Mouse (Mus musculus): ENCODE results near the gene Armc8. TPM values are rescaled to one million over a fixed set of nuclear protein-coding genes. Genes with fewer than 3 reads are reported as not detected.
A peak's percentile ranks its signal among the peaks of the same experiment; 100 is the strongest.

Armc8 gene
- polyA plus RNA-seq, 1 experiment from 2014 or later: 8.8 TPM

- H3K27me3 ChIP-seq: peaks cover 38% of the 10 kb centered on the region
- H3K9ac ChIP-seq: no peak overlapping the region
- H3K4me3 ChIP-seq (replicated peaks): no peak overlapping the region
- no peak overlapping the region for H3K27ac ChIP-seq (replicated peaks)
- H3K9me3 ChIP-seq (replicated peaks): no peaks in the 10 kb centered on the region
- H3K36me3 ChIP-seq (replicated peaks): no peaks in the 10 kb centered on the region
- no peak overlapping the region for H3K4me2 ChIP-seq
- peak; percentile 45; the same call in 1 of the 2 replicates for ATAC-seq (ENCODE audit: insufficient read depth)
- H3K4me1 ChIP-seq (replicated peaks): peaks cover 30% of the 10 kb centered on the region
- WGBS (ENCODE audit: insufficient replicate concordance): 27% methylated on average over 4 of the region's 4 CpGs
Measured at GRCm38 (mm10) chr9:99432478-99432877, 136.2 kb downstream of the Armc8 start.

GRCm38 (mm10) chr9:99431963-99432362 lies 136.7 kb downstream of the Armc8 start:
- Histone ChIP-seq H3K4me1 (replicated peaks) (peaks cover 27% of the 10 kb centered on the region), H3K9ac (no peak overlapping the region), H3K4me2 (no peak overlapping the region), H3K4me3 (replicated peaks) (no peak overlapping the region), H3K36me3 (replicated peaks) (no peaks in the 10 kb centered on the region), H3K9me3 (replicated peaks) (no peaks in the 10 kb centered on the region), H3K27ac (replicated peaks) (no peak overlapping the region), H3K27me3 (peaks cover 33% of the 10 kb centered on the region)
- 49% methylated on average over 6 of the region's 6 CpGs for WGBS (ENCODE audit: insufficient replicate concordance)
- no peak for ATAC-seq (ENCODE audit: insufficient read depth)

DNA sequence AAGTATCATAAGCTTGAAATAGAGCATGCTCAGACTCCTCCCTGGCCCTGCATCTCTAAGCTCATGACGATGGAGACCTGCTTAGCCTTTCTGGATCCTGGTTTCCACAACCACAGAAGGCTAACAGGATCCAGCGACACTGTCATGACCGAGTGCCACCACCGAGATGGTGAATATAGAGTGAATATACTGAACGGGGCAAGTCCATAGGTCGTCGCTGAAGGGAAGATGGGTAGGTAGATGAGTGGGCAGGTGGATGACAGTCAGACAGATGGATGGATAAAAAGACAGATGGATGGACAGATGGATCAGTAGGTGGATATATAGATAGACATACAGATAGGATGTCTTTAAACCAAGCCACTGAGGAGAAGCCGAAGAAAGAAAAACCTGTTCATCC lies 137.4 kb downstream of the Armc8 start:
- no peak for ATAC-seq (ENCODE audit: insufficient read depth)
- H3K4me3 ChIP-seq (replicated peaks): no peak overlapping the region
- H3K9ac ChIP-seq: no peak overlapping the region
- 74% methylated on average over 8 of the region's 8 CpGs for WGBS (ENCODE audit: insufficient replicate concordance)
- no peaks in the 10 kb centered on the region for H3K9me3 ChIP-seq (replicated peaks)
- peaks cover 26% of the 10 kb centered on the region for H3K27me3 ChIP-seq
- no peak overlapping the region for H3K4me2 ChIP-seq
- peaks cover 22% of the 10 kb centered on the region for H3K4me1 ChIP-seq (replicated peaks)
- H3K27ac ChIP-seq (replicated peaks): no peak overlapping the region
- no peaks in the 10 kb centered on the region for H3K36me3 ChIP-seq (replicated peaks)

DNA sequence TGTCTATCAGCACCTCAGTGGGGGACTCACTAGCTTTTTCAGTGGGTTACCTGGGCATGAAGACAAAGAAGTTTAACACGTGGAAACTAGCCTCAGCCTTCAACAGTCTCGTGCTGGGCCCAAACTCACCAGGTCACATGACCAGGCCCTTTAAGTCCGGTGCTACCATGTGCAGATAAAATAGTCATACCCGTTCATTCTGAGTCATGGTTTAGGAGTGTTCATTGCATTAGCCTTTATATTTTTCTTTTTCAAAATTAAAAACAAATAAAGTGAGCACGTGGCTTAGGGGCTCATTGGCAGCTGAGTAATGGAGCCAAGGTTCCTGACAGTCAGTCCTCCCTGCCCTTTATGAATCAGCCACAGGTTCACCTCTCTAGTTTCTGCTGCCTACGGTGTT lies 137.9 kb downstream of the Armc8 start:
- Histone ChIP-seq H3K4me1 (replicated peaks) (peaks cover 21% of the 10 kb centered on the region), H3K4me3 (replicated peaks) (no peak overlapping the region), H3K27ac (replicated peaks) (no peak overlapping the region), H3K9me3 (replicated peaks) (no peaks in the 10 kb centered on the region), H3K4me2 (no peak overlapping the region), H3K9ac (no peak overlapping the region), H3K27me3 (peaks cover 21% of the 10 kb centered on the region), H3K36me3 (replicated peaks) (no peaks in the 10 kb centered on the region)
- WGBS (ENCODE audit: insufficient replicate concordance): 54% methylated on average over 6 of the region's 6 CpGs
- no peak for ATAC-seq (ENCODE audit: insufficient read depth)

DNA sequence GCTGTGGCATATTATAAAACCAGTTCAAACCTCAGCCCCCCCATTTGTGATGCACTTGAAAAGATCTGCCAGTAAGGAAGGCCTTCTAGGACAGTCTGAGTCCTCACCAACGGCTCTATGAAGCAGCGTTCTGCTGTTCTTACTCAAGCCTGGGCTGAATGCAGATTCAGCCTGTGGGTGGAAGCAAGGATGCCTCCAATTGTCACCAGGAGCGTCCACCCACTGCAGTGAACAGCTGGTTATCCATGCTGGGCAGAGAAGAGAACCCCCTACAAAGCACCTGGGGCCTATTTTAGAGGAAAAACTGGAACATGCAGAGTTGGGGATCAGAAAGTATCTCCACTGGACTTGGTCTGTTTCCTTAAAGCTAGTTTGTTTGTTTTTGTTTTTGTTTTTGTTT lies 138.9 kb downstream of the Armc8 start:
- no peak for ATAC-seq (ENCODE audit: insufficient read depth)
- WGBS (ENCODE audit: insufficient replicate concordance): 62% methylated on average over 3 of the region's 3 CpGs

GRCm38 (mm10) chr9:99428601-99429331 lies 139.9 kb downstream of the Armc8 start:
- no peak for ATAC-seq (ENCODE audit: insufficient read depth)
- Histone ChIP-seq H3K27ac (replicated peaks) (no peak overlapping the region), H3K9me3 (replicated peaks) (no peaks in the 10 kb centered on the region), H3K27me3 (0 out of 2 replicates have a peak, but pooled peaks cover under 1% of the 10 kb centered on the region), H3K4me2 (no peak overlapping the region), H3K4me1 (replicated peaks) (peaks cover 34% of the 10 kb centered on the region), H3K9ac (no peak overlapping the region), H3K36me3 (replicated peaks) (no peaks in the 10 kb centered on the region), H3K4me3 (replicated peaks) (no peak overlapping the region)
- 67% methylated on average over 11 of the region's 11 CpGs for WGBS (ENCODE audit: insufficient replicate concordance)

More for the DNA sequence above, 138.9 kb downstream of the Armc8 start:
- H3K9me3 ChIP-seq (replicated peaks): no peaks in the 10 kb centered on the region
- no peak overlapping the region for H3K4me2 ChIP-seq
- peaks cover 27% of the 10 kb centered on the region for H3K4me1 ChIP-seq (replicated peaks)
- peaks cover 11% of the 10 kb centered on the region for H3K27me3 ChIP-seq
- no peak overlapping the region for H3K9ac ChIP-seq
- no peaks in the 10 kb centered on the region for H3K36me3 ChIP-seq (replicated peaks)
- H3K27ac ChIP-seq (replicated peaks): no peak overlapping the region
- no peak overlapping the region for H3K4me3 ChIP-seq (replicated peaks)

Other genes starting within 250 kb of the Armc8 start
- 0.06 and 0.12 TPM in 2 replicates for gene Esyt3, start 210.3 kb downstream of the Armc8 start, polyA plus RNA-seq (2015; fragmentation: Nextera tagmentation; extraction: Ambion mirVana)
- 2.5 and 3.2 TPM in 2 replicates for gene Mras, start 131.5 kb downstream of the Armc8 start, polyA plus RNA-seq (2015; fragmentation: Nextera tagmentation; extraction: Ambion mirVana)
- not detected in 2 replicates for gene Nme9, start 117.4 kb downstream of the Armc8 start, polyA plus RNA-seq (2015; fragmentation: Nextera tagmentation; extraction: Ambion mirVana)
- 16.0 and 16.3 TPM in 2 replicates for gene Dbr1, start 6.9 kb upstream of the Armc8 start, polyA plus RNA-seq (2015; fragmentation: Nextera tagmentation; extraction: Ambion mirVana)
- gene A4gnt, start 43.6 kb upstream of the Armc8 start, polyA plus RNA-seq (2015; fragmentation: Nextera tagmentation; extraction: Ambion mirVana): not detected in 2 replicates
- gene Dzip1l, start 60.6 kb upstream of the Armc8 start, polyA plus RNA-seq (2015; fragmentation: Nextera tagmentation; extraction: Ambion mirVana): 0.78 and 0.89 TPM in 2 replicates
- gene Cldn18, start 148.4 kb upstream of the Armc8 start, polyA plus RNA-seq (2015; fragmentation: Nextera tagmentation; extraction: Ambion mirVana): 0.05 and 0.09 TPM in 2 replicates

All from liver, embryonic 15.5 days (tissue).